20 mouse cellular contexts compared by ENCODE assay signal in genomic region chr9:21062928-21063327, GRCm38 (mm10). TPM values are rescaled to one million over a fixed set of nuclear protein-coding genes. Genes with fewer than 3 reads are reported as not detected.
DNase-seq lines count a peak whose midpoint lies in the region; ATAC-seq and TF ChIP-seq lines count a peak whose summit lies in the region.
"Had no signal": no experiment of that assay in that cellular context is flagged by ENCODE, and none has a peak within 500 bp of the region (broad histone marks: within the 10 kb centered on the region; RNA-seq: fewer than 3 reads in every experiment).

No protein-coding gene starts in this region.

- peaks cover 5% of the 10 kb centered on the region for H3K36me3 ChIP-seq in intestine, embryonic 16.5 days (ENCODE audit: control insufficient read depth, insufficient read depth, low read length)

- TF ChIP-seq POLR2A in olfactory bulb, adult 2 months (IDR thresholded peaks at IDR 0.05; ENCODE audit: insufficient read depth, low read depth, low read length), result no peak

- no peak overlapping the region for H3K4me2 ChIP-seq in intestine, embryonic 16.5 days (ENCODE audit: low read depth, low read length)
- H3K4me2 ChIP-seq: heart, embryonic 13.5 days; limb, embryonic 15.5 days; midbrain, embryonic 13.5 days had no signal

- H3K9me3 ChIP-seq in intestine, embryonic 16.5 days (ENCODE audit: control insufficient read depth, low read length), result no peaks in the 10 kb centered on the region
- H3K9me3 ChIP-seq: heart, embryonic 13.5 days; limb, embryonic 15.5 days; midbrain, embryonic 13.5 days had no signal

- ATAC-seq in intestine, embryonic 16.5 days, result no peak
- ATAC-seq: liver, postnatal 0 days; midbrain, embryonic 13.5 days had no signal

- peak; percentile 49 for DNase-seq in left cerebral cortex, adult 11 months (ENCODE audit: low spot score)
- DNase-seq in left cerebral cortex, postnatal 4 days, result no peak
- DNase-seq in layer of hippocampus, adult 2 months (ENCODE audit: low spot score in 2 of 2), result peak; percentile 54 to 87
- DNase-seq in spleen, postnatal 36 days (ENCODE audit: low spot score in 2 of 2), result no peak
- DNase-seq in lung, postnatal 25 days (ENCODE audit: low spot score), result no peak
- no peak for DNase-seq in cerebellum, adult 18-20 months
- DNase-seq: adrenal gland, adult 8-10 months; B cell, adult 2 months; cerebellum, postnatal 14 days; liver, postnatal 0 days had no signal

- no peaks in the 10 kb centered on the region for H3K27me3 ChIP-seq in intestine, embryonic 16.5 days (replicated peaks; ENCODE audit: control insufficient read depth, insufficient read depth, low read length)
- H3K27me3 ChIP-seq: heart, embryonic 13.5 days; limb, embryonic 15.5 days; midbrain, embryonic 13.5 days had no signal

- H3K4me3 ChIP-seq in layer of hippocampus, adult 2 months, result no peak overlapping the region
- no peak overlapping the region for H3K4me3 ChIP-seq in olfactory bulb, adult 2 months (ENCODE audit: insufficient read depth, low read depth, low read length)
- no peak overlapping the region for H3K4me3 ChIP-seq in intestine, embryonic 16.5 days (ENCODE audit: low read length)
- H3K4me3 ChIP-seq: erythroblast, embryonic 14.5 days; heart, embryonic 13.5 days; limb, embryonic 15.5 days; midbrain, embryonic 13.5 days had no signal

- peak overlapping the region; percentile 77 for H3K27ac ChIP-seq in layer of hippocampus, adult 2 months
- H3K27ac ChIP-seq in olfactory bulb, adult 2 months (ENCODE audit: insufficient read depth, low read depth, low read length), result peak overlapping the region; percentile 55
- no peak overlapping the region for H3K27ac ChIP-seq in intestine, embryonic 16.5 days (ENCODE audit: low read length)
- H3K27ac ChIP-seq: heart, embryonic 13.5 days; limb, embryonic 15.5 days; macrophage; midbrain, embryonic 13.5 days had no signal

- H3K4me1 ChIP-seq in olfactory bulb, adult 2 months (ENCODE audit: control insufficient read depth, insufficient read depth, low read length), result peaks cover 11% of the 10 kb centered on the region
- no peaks in the 10 kb centered on the region for H3K4me1 ChIP-seq in intestine, embryonic 16.5 days (ENCODE audit: control insufficient read depth, insufficient read depth, low read length)
- H3K4me1 ChIP-seq: heart, embryonic 13.5 days; limb, embryonic 15.5 days; midbrain, embryonic 13.5 days had no signal

- intact Hi-C loops in left cerebral cortex, postnatal 4 days (cut with DNase I), result no loop called here

- H3K9ac ChIP-seq in intestine, embryonic 16.5 days (ENCODE audit: low read depth, low read length), result no peak overlapping the region
- H3K9ac ChIP-seq: heart, embryonic 13.5 days; limb, embryonic 15.5 days; liver, postnatal 0 days; midbrain, embryonic 13.5 days had no signal

- no peak for TF ChIP-seq CTCF in layer of hippocampus, adult 2 months (conservative IDR thresholded peaks at IDR 0.05)
- TF ChIP-seq CTCF in olfactory bulb, adult 2 months (IDR thresholded peaks at IDR 0.05; ENCODE audit: insufficient read depth, low read depth, low read length), result no peak

- WGBS in olfactory bulb, adult 2 months, result 94% methylated on average over 2 of the region's 2 CpGs
- WGBS in intestine, embryonic 16.5 days, result 92% methylated on average over 2 of the region's 2 CpGs

RNA-seq across cellular contexts. Expression of gene Zglp1, which starts 4.0 kb away (rescaled TPM):
- total RNA-seq in left cerebral cortex, postnatal 4 days (2021), result not detected
- under 1 TPM in 1 of 2 experiments, not detected in 1; 0.71 TPM for total RNA-seq in layer of hippocampus, adult 2 months (2021)
- polyA plus RNA-seq in olfactory bulb, adult 2 months (2012; ENCODE audit: insufficient read depth, insufficient read length, low replicate concordance, missing spikeins), result not detected in 2 replicates
- polyA plus RNA-seq in intestine, embryonic 16.5 days (2015; fragmentation: Nextera tagmentation; extraction: Ambion mirVana), result 0.51 and 1.3 TPM in 2 replicates
- total RNA-seq: hematopoietic stem cell, adult 5-6 weeks had no signal
- polyA plus RNA-seq: gonadal fat pad, adult 2 months; kidney, embryonic 14.5 days; limb, embryonic 15.5 days; macrophage had no signal

RNA-seq across cellular contexts. Expression of gene Gm49373, which starts 10.0 kb away (rescaled TPM):
- total RNA-seq in left cerebral cortex, postnatal 4 days (2021), result 1 to 10 TPM; 1.9 TPM
- total RNA-seq in layer of hippocampus, adult 2 months (2021), result 1 to 10 TPM in 1 of 2 experiments, under 1 TPM in 1; 0.74 to 2.7 TPM
- not detected in 2 replicates for polyA plus RNA-seq in olfactory bulb, adult 2 months (2012; ENCODE audit: insufficient read depth, insufficient read length, low replicate concordance, missing spikeins)
- polyA plus RNA-seq in intestine, embryonic 16.5 days (2015; fragmentation: Nextera tagmentation; extraction: Ambion mirVana), result 0.44 and 0.55 TPM in 2 replicates
- total RNA-seq: hematopoietic stem cell, adult 5-6 weeks had no signal
- polyA plus RNA-seq: macrophage had no signal

RNA-seq across cellular contexts. Expression of gene Fdx1l, which starts 10.5 kb away (rescaled TPM):
- 10 to 100 TPM; 36.6 to 38.2 TPM for total RNA-seq in left cerebral cortex, postnatal 4 days (2021)
- 10 to 100 TPM; 61.1 to 62.0 TPM for total RNA-seq in layer of hippocampus, adult 2 months (2021)
- polyA plus RNA-seq in olfactory bulb, adult 2 months (2012; ENCODE audit: insufficient read depth, insufficient read length, low replicate concordance, missing spikeins), result not detected in 2 replicates
- 63.3 and 69.8 TPM in 2 replicates for polyA plus RNA-seq in intestine, embryonic 16.5 days (2015; fragmentation: Nextera tagmentation; extraction: Ambion mirVana)

RNA-seq across cellular contexts. Expression of gene Gm38431, which starts 28.9 kb away (rescaled TPM):
- 1 to 10 TPM; 3.3 to 4.1 TPM for total RNA-seq in left cerebral cortex, postnatal 4 days (2021)
- 1 to 10 TPM; 2.9 to 3.8 TPM for total RNA-seq in layer of hippocampus, adult 2 months (2021)
- polyA plus RNA-seq in olfactory bulb, adult 2 months (2012; ENCODE audit: insufficient read depth, insufficient read length, low replicate concordance, missing spikeins), result not detected in 2 replicates
- 2.5 and 2.9 TPM in 2 replicates for polyA plus RNA-seq in intestine, embryonic 16.5 days (2015; fragmentation: Nextera tagmentation; extraction: Ambion mirVana)

RNA-seq across cellular contexts. Expression of gene Raver1, which starts 28.9 kb away (rescaled TPM):
- 10 to 100 TPM; 36.8 to 37.9 TPM for total RNA-seq in left cerebral cortex, postnatal 4 days (2021)
- total RNA-seq in layer of hippocampus, adult 2 months (2021), result 10 to 100 TPM; 34.5 to 36.5 TPM
- not detected in 2 replicates for polyA plus RNA-seq in olfactory bulb, adult 2 months (2012; ENCODE audit: insufficient read depth, insufficient read length, low replicate concordance, missing spikeins)
- polyA plus RNA-seq in intestine, embryonic 16.5 days (2015; fragmentation: Nextera tagmentation; extraction: Ambion mirVana), result 57.7 and 64.7 TPM in 2 replicates

Comparison
In these comparisons a context has a peak if more than half of its experiments do, and no peak if none do; other contexts are left out.
1. DNase-seq: peak in left cerebral cortex, adult 11 months (single experiment) and layer of hippocampus, adult 2 months (2 of 2); none in left cerebral cortex, postnatal 4 days (single experiment), spleen, postnatal 36 days (0 of 2), lung, postnatal 25 days (single experiment) and cerebellum, adult 18-20 months (0 of 2).